Mouse (Mus musculus): ENCODE measurements around the gene Per2. TPM values are rescaled to one million over a fixed set of nuclear protein-coding genes. Genes with fewer than 3 reads are reported as not detected.

Per2 gene
- polyA plus RNA-seq, 1 experiment from 2014 or later = 3.2 TPM

GRCm38 (mm10) chr1:91420601-91421065 is 38.5 kb downstream of the Per2 start:
- no peak overlapping the region for H3K4me2 ChIP-seq (replicated peaks)
- H3K27ac ChIP-seq (replicated peaks) = no peak overlapping the region
- H3K36me3 ChIP-seq = no peaks in the 10 kb centered on the region
- no peak overlapping the region for H3K9ac ChIP-seq (replicated peaks)
- 94% methylated on average over 8 of the region's 8 CpGs for WGBS
- H3K4me1 ChIP-seq = peaks cover 6% of the 10 kb centered on the region
- H3K4me3 ChIP-seq = no peak overlapping the region
- no peaks in the 10 kb centered on the region for H3K9me3 ChIP-seq
- no peak for ATAC-seq (ENCODE audit: low FRiP score, low read depth)
- no peaks in the 10 kb centered on the region for H3K27me3 ChIP-seq

DNA sequence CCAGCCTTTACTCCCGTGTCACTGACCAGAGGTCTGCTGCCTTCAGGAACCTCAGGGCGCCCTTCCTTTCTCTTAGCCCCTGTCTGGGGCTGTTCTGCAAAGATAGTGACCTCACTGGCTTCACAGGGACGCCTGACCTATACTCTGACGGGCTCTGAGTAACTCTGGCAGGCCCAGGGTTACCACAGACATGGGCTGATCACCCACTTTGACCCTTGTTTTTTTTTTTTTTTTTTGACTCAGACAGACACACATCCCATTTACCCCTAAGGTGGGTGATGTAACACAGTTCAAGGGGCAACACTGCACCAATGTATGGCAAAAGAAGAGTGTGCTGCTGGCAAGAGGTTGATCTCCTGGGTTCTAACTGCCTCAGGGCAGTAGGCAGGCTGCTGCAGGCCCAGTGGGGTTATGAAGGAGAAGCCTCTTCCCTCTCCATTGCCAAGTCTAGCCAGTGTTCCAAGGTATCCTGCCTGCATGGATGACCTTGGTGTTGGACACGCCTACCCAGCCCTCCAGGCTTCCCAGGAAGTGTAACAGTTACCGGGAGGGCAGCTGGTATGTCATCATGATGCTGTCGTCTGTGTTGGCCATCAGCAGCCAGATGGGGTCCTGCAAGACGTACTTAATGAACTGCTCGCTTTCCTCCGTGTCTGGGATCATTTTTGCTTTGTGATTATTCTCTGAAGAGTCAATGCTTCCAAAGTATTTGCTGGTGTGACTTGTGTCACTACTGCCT is 39.1 kb downstream of the Per2 start:
- Histone ChIP-seq H3K9me3 (no peaks in the 10 kb centered on the region), H3K36me3 (no peaks in the 10 kb centered on the region), H3K27me3 (no peaks in the 10 kb centered on the region), H3K4me3 (no peak overlapping the region), H3K27ac (replicated peaks) (no peak overlapping the region), H3K9ac (replicated peaks) (no peak overlapping the region), H3K4me1 (peaks cover 12% of the 10 kb centered on the region), H3K4me2 (replicated peaks) (no peak overlapping the region)
- ATAC-seq (ENCODE audit: low FRiP score, low read depth) = no peak
- WGBS = 66% methylated on average over 10 of the region's 10 CpGs

DNA sequence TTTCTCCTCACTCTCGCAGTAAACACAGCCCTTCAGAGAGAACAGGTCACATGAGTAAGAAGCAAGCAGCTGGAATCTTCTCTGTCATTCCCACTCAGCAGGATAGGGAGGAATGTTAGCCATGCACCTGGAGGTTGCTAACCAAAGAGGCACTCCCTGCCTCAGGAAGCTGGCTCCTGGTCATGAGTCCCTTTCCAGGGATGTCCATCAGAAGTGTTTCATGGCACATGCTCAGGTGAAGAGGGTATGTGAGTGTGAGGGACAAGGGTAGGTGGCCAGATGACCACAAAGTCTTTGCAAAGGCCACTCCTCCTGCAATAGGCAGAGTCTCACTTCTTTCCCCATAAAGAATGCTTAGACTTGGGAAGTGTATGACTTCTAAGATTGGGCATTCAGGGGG is 41.1 kb downstream of the Per2 start:
- H3K4me2 ChIP-seq (replicated peaks) = no peak overlapping the region
- no peak for ATAC-seq (ENCODE audit: low FRiP score, low read depth)
- WGBS = 89% methylated on average over 1 of the region's 1 CpGs

GRCm38 (mm10) chr1:91415311-91415710 is 43.8 kb downstream of the Per2 start:
- H3K27ac ChIP-seq (replicated peaks) = peak overlapping the region; percentile 99
- H3K36me3 ChIP-seq = no peaks in the 10 kb centered on the region
- no peak overlapping the region for H3K4me3 ChIP-seq
- H3K9me3 ChIP-seq = no peaks in the 10 kb centered on the region
- 0 out of 2 replicates have a peak overlapping the region, but pooled peaks have one; percentile 88 for H3K4me2 ChIP-seq (replicated peaks)
- no peak for ATAC-seq (ENCODE audit: low FRiP score, low read depth)
- 46% methylated on average over 5 of the region's 5 CpGs for WGBS
- no peaks in the 10 kb centered on the region for H3K27me3 ChIP-seq
- H3K4me1 ChIP-seq = peaks cover 50% of the 10 kb centered on the region
- peak overlapping the region; percentile 59 for H3K9ac ChIP-seq (replicated peaks)

More for the DNA sequence above, 41.1 kb downstream of the Per2 start:
- Histone ChIP-seq H3K27me3 (no peaks in the 10 kb centered on the region), H3K4me1 (peaks cover 28% of the 10 kb centered on the region), H3K9ac (replicated peaks) (no peak overlapping the region), H3K9me3 (no peaks in the 10 kb centered on the region), H3K36me3 (no peaks in the 10 kb centered on the region), H3K4me3 (no peak overlapping the region), H3K27ac (replicated peaks) (no peak overlapping the region)

DNA sequence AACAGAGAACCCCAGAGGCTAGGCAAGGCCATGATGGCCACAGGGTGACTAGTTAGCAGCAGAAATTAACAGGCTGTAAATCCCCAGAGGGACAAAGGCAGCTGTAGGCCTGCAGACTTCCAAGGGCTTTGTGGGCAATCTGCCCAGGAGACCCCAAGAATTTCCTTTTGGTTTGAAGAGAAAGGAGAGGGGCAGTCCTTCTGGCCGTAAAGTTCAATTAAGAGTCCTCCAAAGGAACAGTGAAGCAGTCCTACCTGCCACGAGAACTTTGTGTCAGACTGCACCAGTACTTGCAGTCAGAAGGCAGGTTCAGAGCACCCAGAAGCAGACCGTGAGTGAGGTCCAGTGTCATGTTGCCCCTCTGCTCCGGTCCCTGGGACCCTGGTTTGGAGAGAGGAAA is 44.2 kb downstream of the Per2 start:
- Histone ChIP-seq H3K9ac (replicated peaks) (peak overlapping the region; percentile 59), H3K4me3 (no peak overlapping the region), H3K36me3 (no peaks in the 10 kb centered on the region), H3K27ac (replicated peaks) (peak overlapping the region; percentile 99), H3K27me3 (no peaks in the 10 kb centered on the region), H3K4me2 (replicated peaks) (peak overlapping the region; percentile 88), H3K4me1 (peaks cover 50% of the 10 kb centered on the region), H3K9me3 (no peaks in the 10 kb centered on the region)
- WGBS = 37% methylated on average over 4 of the region's 4 CpGs
- ATAC-seq (ENCODE audit: low FRiP score, low read depth) = no peak

- H3K27ac ChIP-seq (replicated peaks) = peak within 1 kb of the TSS; percentile 99
- WGBS = under 1% methylated on average over 38 of the region's 39 CpGs
These were observed 45.1 kb downstream of the Per2 start, which contains the start of gene Hes6 for GRCm38 (mm10) chr1:91413898-91414594. TSS of gene Hes6 (minus strand) at chr1:91414038.

GRCm38 (mm10) chr1:91413536-91413897 is 45.6 kb downstream of the Per2 start:
- Histone ChIP-seq H3K4me3 (peak overlapping the region; percentile 82), H3K9me3 (no peaks in the 10 kb centered on the region), H3K36me3 (no peaks in the 10 kb centered on the region), H3K4me1 (peaks cover 50% of the 10 kb centered on the region), H3K27ac (replicated peaks) (peak overlapping the region; percentile 99), H3K9ac (replicated peaks) (peak overlapping the region; percentile 59), H3K27me3 (no peaks in the 10 kb centered on the region), H3K4me2 (replicated peaks) (peak overlapping the region; percentile 88)
- no peak for ATAC-seq (ENCODE audit: low FRiP score, low read depth)
- under 1% methylated on average over 14 of the region's 14 CpGs for WGBS

More at GRCm38 (mm10) chr1:91413898-91414594, 45.1 kb downstream of the Per2 start, which contains the start of gene Hes6:
- Histone ChIP-seq H3K36me3 (no peaks in the 10 kb centered on the region), H3K9ac (replicated peaks) (peak within 1 kb of the TSS; percentile 93), H3K9me3 (no peaks in the 10 kb centered on the region), H3K4me2 (replicated peaks) (peak within 1 kb of the TSS; percentile 88), H3K27me3 (no peaks in the 10 kb centered on the region), H3K4me1 (peaks cover 50% of the 10 kb centered on the region), H3K4me3 (peak within 1 kb of the TSS; percentile 82)
- ATAC-seq (ENCODE audit: low FRiP score, low read depth) = peak; percentile 82

DNA sequence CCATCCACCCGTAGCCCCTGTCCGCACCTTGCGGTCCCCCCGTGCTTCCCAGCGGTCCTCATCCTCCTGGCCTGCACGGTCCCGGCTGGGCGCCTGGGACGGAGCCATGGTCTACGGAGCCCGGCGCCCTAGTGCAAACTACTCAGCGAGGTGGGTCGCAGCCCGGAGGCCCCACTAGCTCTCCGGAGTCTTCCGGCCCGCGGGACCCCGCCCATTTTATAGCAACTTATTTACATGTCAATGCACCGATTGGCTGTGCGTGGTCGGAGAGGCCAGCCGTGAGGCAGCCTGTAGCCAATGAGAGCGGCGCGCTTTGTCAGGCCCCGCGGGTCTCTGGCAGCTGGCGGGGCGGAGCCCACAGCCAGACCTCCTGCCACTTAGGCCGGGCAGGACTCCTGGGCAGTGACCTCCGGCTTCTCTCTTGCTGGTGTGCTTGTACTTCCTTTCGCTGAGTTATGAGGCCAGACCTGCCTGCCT is 46.1 kb downstream of the Per2 start:
- H3K9me3 ChIP-seq = no peaks in the 10 kb centered on the region
- peak; percentile 89 for ATAC-seq (ENCODE audit: low FRiP score, low read depth)
- peak overlapping the region; percentile 93 for H3K9ac ChIP-seq (replicated peaks)
- peak overlapping the region; percentile 82 for H3K4me3 ChIP-seq
- H3K27me3 ChIP-seq = no peaks in the 10 kb centered on the region
- WGBS = under 1% methylated on average over 34 of the region's 34 CpGs
- H3K4me2 ChIP-seq (replicated peaks) = peak overlapping the region; percentile 88
- no peaks in the 10 kb centered on the region for H3K36me3 ChIP-seq
- H3K27ac ChIP-seq (replicated peaks) = peak overlapping the region; percentile 99
- H3K4me1 ChIP-seq = peaks cover 50% of the 10 kb centered on the region

DNA sequence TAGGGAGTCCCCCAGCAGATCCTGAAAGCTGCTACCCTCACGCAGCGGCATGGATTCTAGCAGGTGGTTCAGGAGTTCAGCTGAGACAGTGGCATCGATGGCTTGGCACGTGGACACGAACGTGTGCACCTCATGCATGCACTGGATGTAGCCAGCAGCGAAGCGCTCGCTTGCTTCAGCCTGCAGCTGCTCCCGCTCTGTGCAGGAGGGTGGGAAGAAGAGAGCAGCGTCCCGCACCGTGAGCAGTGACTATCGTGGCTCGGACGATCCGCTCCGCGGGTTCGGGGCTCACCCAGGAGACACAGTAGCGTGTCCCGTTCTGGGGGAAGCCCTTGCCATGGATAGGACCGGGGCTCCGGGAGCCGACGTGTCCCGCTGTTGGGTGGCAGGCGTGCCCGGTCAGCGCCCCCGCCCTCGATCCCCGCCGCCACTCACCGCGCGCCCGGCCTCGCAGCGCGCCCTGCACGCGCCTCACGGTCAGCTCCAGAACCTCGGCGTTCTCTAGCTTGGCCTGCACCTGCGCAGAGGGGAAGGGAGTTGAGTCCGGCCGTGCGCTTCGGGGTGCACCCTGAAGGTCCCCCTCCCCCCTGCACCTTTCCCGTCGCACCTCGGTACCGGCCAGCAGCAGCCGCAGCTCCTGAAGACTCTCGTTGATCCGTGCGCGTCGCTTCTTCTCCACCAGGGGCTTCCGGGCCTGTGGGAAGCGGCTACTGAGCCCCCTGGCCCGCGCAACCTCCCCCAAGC is 46.7 kb downstream of the Per2 start:
- H3K4me1 ChIP-seq = peaks cover 50% of the 10 kb centered on the region
- peak; percentile 24 for ATAC-seq (ENCODE audit: low FRiP score, low read depth)
- peak overlapping the region; percentile 88 for H3K4me2 ChIP-seq (replicated peaks)
- H3K27me3 ChIP-seq = no peaks in the 10 kb centered on the region
- H3K9ac ChIP-seq (replicated peaks) = peak overlapping the region; percentile 93
- H3K36me3 ChIP-seq = no peaks in the 10 kb centered on the region
- H3K27ac ChIP-seq (replicated peaks) = peak overlapping the region; percentile 99
- 2% methylated on average over 59 of the region's 65 CpGs for WGBS
- H3K4me3 ChIP-seq = peak overlapping the region; percentile 82
- no peaks in the 10 kb centered on the region for H3K9me3 ChIP-seq

- H3K4me3 ChIP-seq = peak overlapping the region; percentile 82
- ATAC-seq (ENCODE audit: low FRiP score, low read depth) = no peak
- peak overlapping the region; percentile 99 for H3K27ac ChIP-seq (replicated peaks)
- H3K9me3 ChIP-seq = no peaks in the 10 kb centered on the region
- H3K27me3 ChIP-seq = no peaks in the 10 kb centered on the region
- peaks cover 47% of the 10 kb centered on the region for H3K4me1 ChIP-seq
- no peaks in the 10 kb centered on the region for H3K36me3 ChIP-seq
- 49% methylated on average over 8 of the region's 8 CpGs for WGBS
- H3K9ac ChIP-seq (replicated peaks) = peak overlapping the region; percentile 93
- H3K4me2 ChIP-seq (replicated peaks) = peak overlapping the region; percentile 88
These were observed 47.4 kb downstream of the Per2 start for GRCm38 (mm10) chr1:91411631-91412285.

DNA sequence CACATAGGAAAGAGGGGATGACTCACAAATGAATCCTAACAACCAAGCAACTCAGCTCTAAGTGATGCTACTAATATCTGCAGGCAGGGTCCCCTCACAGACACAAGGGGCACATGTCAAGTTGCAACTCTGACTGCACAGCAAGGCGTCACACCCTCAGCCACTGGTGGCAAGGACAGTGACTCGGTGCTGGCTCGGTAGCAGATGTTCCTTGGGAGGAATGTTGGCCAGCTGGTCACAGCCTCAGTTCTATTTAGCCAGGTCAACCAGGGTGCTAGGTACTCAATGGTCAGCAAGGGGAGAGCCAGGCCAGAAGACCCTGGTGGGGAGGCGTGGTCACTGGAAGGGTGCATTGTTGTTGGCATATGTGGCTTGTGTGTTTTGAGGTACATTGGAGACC is 51.3 kb downstream of the Per2 start:
- no peaks in the 10 kb centered on the region for H3K36me3 ChIP-seq
- no peak overlapping the region for H3K4me3 ChIP-seq
- no peak for ATAC-seq (ENCODE audit: low FRiP score, low read depth)
- H3K4me2 ChIP-seq (replicated peaks) = no peak overlapping the region
- peaks cover 10% of the 10 kb centered on the region for H3K27me3 ChIP-seq
- H3K27ac ChIP-seq (replicated peaks) = no peak overlapping the region
- no peak overlapping the region for H3K9ac ChIP-seq (replicated peaks)
- WGBS = 88% methylated on average over 4 of the region's 4 CpGs
- no peaks in the 10 kb centered on the region for H3K9me3 ChIP-seq
- peaks cover 22% of the 10 kb centered on the region for H3K4me1 ChIP-seq

Data from midbrain, embryonic 12.5 days (tissue).